Mouse (Mus musculus): ENCODE measurements around the gene Kcnn4. TPM values are rescaled to one million over a fixed set of nuclear protein-coding genes. Genes with fewer than 3 reads are reported as not detected.

Kcnn4 gene
- total and polyA plus RNA-seq, 3 experiments, result 188 to 256 TPM; not detected in 1

DNA sequence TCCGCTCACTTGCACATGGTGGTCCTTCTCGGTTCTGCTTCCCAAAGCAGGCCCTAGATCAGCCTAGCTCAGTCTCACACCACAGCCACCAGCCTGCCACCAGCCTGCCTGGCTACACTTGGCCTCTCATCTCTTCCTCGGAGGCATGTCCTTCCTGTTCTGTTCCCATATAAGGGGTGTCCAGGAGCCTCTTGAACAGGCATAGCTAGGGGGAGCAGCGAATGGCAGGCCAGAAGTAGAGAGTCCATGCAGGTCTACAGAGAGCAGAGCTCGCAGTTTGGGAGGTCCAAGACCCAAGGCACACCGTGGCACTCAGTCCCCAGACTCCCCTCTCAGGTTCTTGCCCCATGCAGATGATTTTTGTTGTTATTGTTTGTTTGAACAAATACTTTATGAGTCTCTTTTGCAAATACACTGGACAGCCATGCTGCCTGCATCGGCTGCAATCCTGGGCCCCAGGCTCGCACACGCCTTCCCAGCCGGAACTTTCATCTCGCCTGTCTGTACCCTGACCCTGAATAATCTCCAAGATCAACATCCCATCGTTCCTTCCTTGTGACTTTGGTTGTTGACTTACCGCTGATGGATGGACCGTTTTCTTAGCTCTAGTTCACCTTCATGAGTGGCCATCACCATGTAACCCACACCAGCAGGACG, 53.2 kb downstream of the Kcnn4 start:
- TF ChIP-seq BHLHE40 (IDR thresholded peaks at IDR 0.05; ENCODE audit: borderline replicate concordance, low read depth, low read length), result no peak
- no peak for TF ChIP-seq POLR2A (IDR thresholded peaks at IDR 0.05; ENCODE audit: control insufficient read depth in 1 of 2, insufficient read depth in 1 of 2, low read depth in 1 of 2, low read length in 2 of 2, poor library complexity in 1 of 2)
- TF ChIP-seq MAZ (IDR thresholded peaks at IDR 0.05; ENCODE audit: low read depth, low read length), result no peak
- no peak for TF ChIP-seq MXI1 (IDR thresholded peaks at IDR 0.05; ENCODE audit: low read depth, low read length)
- TF ChIP-seq GATA1 (IDR thresholded peaks at IDR 0.05; ENCODE audit: low read depth, low read length), result no peak
- TF ChIP-seq POLR2AphosphoS5 (IDR thresholded peaks at IDR 0.05; ENCODE audit: borderline replicate concordance, low read depth, low read length), result no peak
- no peak for TF ChIP-seq ELF1 (IDR thresholded peaks at IDR 0.05; ENCODE audit: low read depth, low read length)
- no peak for TF ChIP-seq RCOR1 (IDR thresholded peaks at IDR 0.05; ENCODE audit: low read depth, low read length)
- TF ChIP-seq GABPA (IDR thresholded peaks at IDR 0.05; ENCODE audit: low read depth, low read length), result no peak
- no peak for TF ChIP-seq MYC (IDR thresholded peaks at IDR 0.05; ENCODE audit: low read depth, low read length)
- no peak for TF ChIP-seq HCFC1 (IDR thresholded peaks at IDR 0.05; ENCODE audit: low read depth, low read length)
- no peak for TF ChIP-seq KAT2A (conservative IDR thresholded peaks at IDR 0.05; ENCODE audit: low read depth, low read length)
- TF ChIP-seq MYB (IDR thresholded peaks at IDR 0.05; ENCODE audit: low read depth, low read length), result no peak
- no peaks in the 10 kb centered on the region for H3K36me3 ChIP-seq (ENCODE audit: control insufficient read depth in 1 of 2, insufficient read depth in 2 of 2, low read length in 2 of 2)

DNA sequence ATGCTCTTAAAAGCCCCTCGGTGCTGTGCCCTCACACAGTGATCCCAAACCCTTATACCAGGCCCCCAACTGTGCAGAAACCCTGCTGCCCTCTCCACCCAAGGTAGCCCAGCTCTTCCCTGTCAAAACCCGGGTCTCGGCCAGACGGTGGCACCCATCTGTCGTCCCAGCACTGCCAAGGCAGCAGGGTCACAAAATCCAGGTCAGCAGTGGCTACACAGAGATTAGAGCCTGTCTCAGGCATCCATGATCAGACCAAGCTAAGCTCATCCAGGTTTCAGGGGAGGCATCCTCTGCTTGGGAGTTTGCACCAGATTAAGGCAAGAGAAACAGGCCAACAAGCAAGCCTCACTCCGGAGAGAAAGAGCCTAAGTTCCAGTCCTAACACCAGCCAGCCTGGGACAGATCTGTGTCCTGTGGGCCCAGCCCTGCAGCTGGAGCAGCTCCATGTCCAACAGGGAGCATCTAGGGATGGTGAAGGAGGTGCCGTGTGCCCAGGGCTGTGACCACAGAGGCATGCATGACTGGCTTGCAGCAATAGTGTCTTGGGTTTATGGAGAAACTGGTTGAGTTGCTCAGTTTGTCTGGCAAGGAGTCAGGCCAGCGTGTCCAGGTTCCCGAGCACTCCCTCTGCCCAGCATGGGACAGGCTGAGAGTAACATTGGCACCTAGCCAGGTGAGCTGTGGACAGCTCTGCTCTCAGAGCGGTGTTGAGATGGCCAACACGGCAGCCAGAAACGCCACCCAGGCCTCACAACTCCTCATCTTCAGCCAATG, 54.1 kb downstream of the Kcnn4 start:
- H3K9me3 ChIP-seq (replicated peaks; ENCODE audit: insufficient read depth, low read length), result no peaks in the 10 kb centered on the region
- H3K27ac ChIP-seq (ENCODE audit: control insufficient read depth, low read depth, low read length), result no peak overlapping the region
- H3K4me1 ChIP-seq (ENCODE audit: control insufficient read depth in 1 of 2, insufficient read depth in 2 of 2, low read length in 2 of 2), result no peaks in the 10 kb centered on the region
- H3K36me3 ChIP-seq (ENCODE audit: control insufficient read depth in 1 of 2, insufficient read depth in 2 of 2, low read length in 2 of 2), result no peaks in the 10 kb centered on the region
- TF ChIP-seq JUND (IDR thresholded peaks at IDR 0.05; ENCODE audit: low read depth, low read length) (no peak), MAZ (IDR thresholded peaks at IDR 0.05; ENCODE audit: low read depth, low read length) (no peak), UBTF (IDR thresholded peaks at IDR 0.05; ENCODE audit: borderline replicate concordance, insufficient read depth, low read depth, low read length) (no peak), E2F4 (IDR thresholded peaks at IDR 0.05; ENCODE audit: borderline replicate concordance, low read depth, low read length) (no peak), MYC (IDR thresholded peaks at IDR 0.05; ENCODE audit: low read depth, low read length) (no peak), ZC3H11A (IDR thresholded peaks at IDR 0.05; ENCODE audit: low read depth, low read length) (no peak), USF1 (IDR thresholded peaks at IDR 0.05; ENCODE audit: low read depth, low read length) (no peak), ETS1 (IDR thresholded peaks at IDR 0.05; ENCODE audit: low read depth, low read length) (no peak), MAFK (IDR thresholded peaks at IDR 0.05; ENCODE audit: borderline replicate concordance, low read depth, low read length) (no peak), CHD2 (IDR thresholded peaks at IDR 0.05; ENCODE audit: low read length) (no peak), MAX (IDR thresholded peaks at IDR 0.05; ENCODE audit: low read length) (no peak), TCF12 (IDR thresholded peaks at IDR 0.05; ENCODE audit: low read depth, low read length) (no peak), MXI1 (IDR thresholded peaks at IDR 0.05; ENCODE audit: low read depth, low read length) (no peak), SMC3 (IDR thresholded peaks at IDR 0.05; ENCODE audit: low read depth, low read length) (no peak)
- H3K79me2 ChIP-seq (ENCODE audit: control insufficient read depth, insufficient read depth, low read length, poor library complexity), result no peaks in the 10 kb centered on the region
- H3K9ac ChIP-seq (ENCODE audit: control insufficient read depth, low read depth, low read length, poor library complexity, severe bottlenecking), result no peak overlapping the region
- no peak for DNase-seq (ENCODE audit: low read depth, low spot score)
- H3K4me3 ChIP-seq (ENCODE audit: control insufficient read depth in 1 of 2, insufficient read depth in 1 of 2, low read depth in 2 of 2, low read length in 2 of 2), result no peak overlapping the region
- no peaks in the 10 kb centered on the region for H3K27me3 ChIP-seq (ENCODE audit: control insufficient read depth in 1 of 2, insufficient read depth in 2 of 2, low read length in 2 of 2)

More for the DNA sequence above, 53.2 kb downstream of the Kcnn4 start:
- Histone ChIP-seq H3K79me2 (ENCODE audit: control insufficient read depth, insufficient read depth, low read length, poor library complexity) (no peaks in the 10 kb centered on the region), H3K4me3 (ENCODE audit: control insufficient read depth in 1 of 2, insufficient read depth in 1 of 2, low read depth in 2 of 2, low read length in 2 of 2) (no peak overlapping the region), H3K27ac (ENCODE audit: control insufficient read depth, low read depth, low read length) (no peak overlapping the region), H3K4me1 (ENCODE audit: control insufficient read depth in 1 of 2, insufficient read depth in 2 of 2, low read length in 2 of 2) (no peaks in the 10 kb centered on the region), H3K9me3 (replicated peaks; ENCODE audit: insufficient read depth, low read length) (no peaks in the 10 kb centered on the region), H3K27me3 (ENCODE audit: control insufficient read depth in 1 of 2, insufficient read depth in 2 of 2, low read length in 2 of 2) (no peaks in the 10 kb centered on the region), H3K9ac (ENCODE audit: control insufficient read depth, low read depth, low read length, poor library complexity, severe bottlenecking) (no peak overlapping the region)
- DNase-seq (ENCODE audit: low read depth, low spot score), result no peak
